Mouse (Mus musculus): ENCODE results near the gene Pbx4. TPM values are rescaled to one million over a fixed set of nuclear protein-coding genes. Genes with fewer than 3 reads are reported as not detected.
A peak's percentile ranks its signal among the peaks of the same experiment; 100 is the strongest.

The Pbx4 gene
- total and polyA plus RNA-seq, 2 experiments from 2014 or later: 38.8 to 92.8 TPM

GRCm38 (mm10) chr8:69912478-69913074 lies 80.3 kb downstream of the Pbx4 start:
- no peaks in the 10 kb centered on the region for H3K4me1 ChIP-seq (ENCODE audit: insufficient read depth)
- TF ChIP-seq CTCF (IDR thresholded peaks at IDR 0.05; ENCODE audit: low read depth): no peak
- H3K27me3 ChIP-seq (ENCODE audit: insufficient read depth, low read length): no peaks in the 10 kb centered on the region
- peaks cover 71% of the 10 kb centered on the region for H3K36me3 ChIP-seq (ENCODE audit: insufficient read depth)
- H3K9ac ChIP-seq: no peak overlapping the region
- H3K4me3 ChIP-seq (ENCODE audit: low read depth, low read length): no peak overlapping the region
- DNase-seq (no peak), ATAC-seq (peak; percentile 19; the same call in 1 of the 2 replicates)
- no peak overlapping the region for H3K27ac ChIP-seq (ENCODE audit: low read depth, low read length)
- H3K4me2 ChIP-seq (ENCODE audit: low read depth): no peak overlapping the region
- H3K9me3 ChIP-seq (ENCODE audit: low read length): no peaks in the 10 kb centered on the region
- WGBS: 85% methylated on average over 12 of the region's 12 CpGs

DNA sequence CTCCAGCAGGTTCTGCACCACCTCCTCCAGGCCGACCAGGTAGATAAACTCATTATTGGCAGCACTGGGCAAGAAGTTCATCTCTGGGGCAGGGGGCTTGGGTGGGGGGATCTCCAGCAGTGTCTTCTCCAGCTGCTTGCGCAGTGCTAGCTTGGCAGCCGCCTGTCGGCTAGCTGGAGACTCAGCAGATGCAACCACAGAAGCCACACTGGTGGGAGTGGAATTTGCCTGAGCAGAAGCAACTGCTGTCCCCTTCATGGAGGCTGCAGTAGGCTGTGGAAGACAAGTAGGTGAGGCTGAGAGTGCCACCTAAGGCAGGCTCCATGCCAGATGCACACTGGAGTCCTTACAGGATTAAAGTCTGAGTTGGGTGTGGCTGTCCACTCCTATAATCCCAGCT lies 82.2 kb downstream of the Pbx4 start:
- WGBS: 86% methylated on average over 4 of the region's 4 CpGs

DNA sequence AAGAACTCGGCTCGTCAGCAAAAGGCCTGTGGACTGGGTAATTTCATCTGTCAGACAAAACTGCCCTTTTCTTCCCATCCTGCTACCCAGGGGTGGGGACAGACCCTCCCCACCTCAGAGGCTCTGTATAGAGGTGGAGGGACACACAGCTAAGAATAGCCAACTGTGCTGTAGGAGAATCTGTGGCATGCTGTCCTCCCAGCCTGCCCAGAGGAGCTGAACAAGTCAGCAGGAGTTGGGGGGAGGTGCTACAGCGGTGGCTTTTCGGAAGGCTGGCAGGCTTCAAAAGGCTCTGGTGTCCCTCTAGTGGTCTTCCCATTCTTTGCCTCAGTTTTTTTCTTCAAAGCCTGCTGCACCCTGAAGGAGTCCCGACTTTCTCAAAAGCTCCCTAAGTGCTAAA lies 83.5 kb downstream of the Pbx4 start:
- peak; percentile 26; the same call in 1 of the 2 replicates for ATAC-seq
- Histone ChIP-seq H3K4me2 (ENCODE audit: low read depth) (no peak overlapping the region), H3K9me3 (ENCODE audit: low read length) (no peaks in the 10 kb centered on the region), H3K27ac (ENCODE audit: low read depth, low read length) (no peak overlapping the region), H3K27me3 (ENCODE audit: insufficient read depth, low read length) (no peaks in the 10 kb centered on the region), H3K36me3 (ENCODE audit: insufficient read depth) (peaks cover 53% of the 10 kb centered on the region), H3K9ac (0 out of 2 replicates have a peak overlapping the region, but pooled peaks have one; percentile 10), H3K4me3 (ENCODE audit: low read depth, low read length) (no peak overlapping the region), H3K4me1 (ENCODE audit: insufficient read depth) (peaks cover 4% of the 10 kb centered on the region)
- DNase-seq: peak; percentile 45
- TF ChIP-seq CTCF (IDR thresholded peaks at IDR 0.05; ENCODE audit: low read depth): peak; percentile 52
- WGBS: 42% methylated on average over 5 of the region's 5 CpGs

More for the DNA sequence above, 82.2 kb downstream of the Pbx4 start:
- no peak overlapping the region for H3K9ac ChIP-seq
- ATAC-seq (no peak), DNase-seq (no peak)
- H3K27me3 ChIP-seq (ENCODE audit: insufficient read depth, low read length): no peaks in the 10 kb centered on the region
- no peak overlapping the region for H3K4me3 ChIP-seq (ENCODE audit: low read depth, low read length)
- peaks cover 65% of the 10 kb centered on the region for H3K36me3 ChIP-seq (ENCODE audit: insufficient read depth)
- H3K4me1 ChIP-seq (ENCODE audit: insufficient read depth): no peaks in the 10 kb centered on the region
- no peaks in the 10 kb centered on the region for H3K9me3 ChIP-seq (ENCODE audit: low read length)
- no peak overlapping the region for H3K27ac ChIP-seq (ENCODE audit: low read depth, low read length)
- no peak overlapping the region for H3K4me2 ChIP-seq (ENCODE audit: low read depth)
- TF ChIP-seq CTCF (IDR thresholded peaks at IDR 0.05; ENCODE audit: low read depth): no peak

DNA sequence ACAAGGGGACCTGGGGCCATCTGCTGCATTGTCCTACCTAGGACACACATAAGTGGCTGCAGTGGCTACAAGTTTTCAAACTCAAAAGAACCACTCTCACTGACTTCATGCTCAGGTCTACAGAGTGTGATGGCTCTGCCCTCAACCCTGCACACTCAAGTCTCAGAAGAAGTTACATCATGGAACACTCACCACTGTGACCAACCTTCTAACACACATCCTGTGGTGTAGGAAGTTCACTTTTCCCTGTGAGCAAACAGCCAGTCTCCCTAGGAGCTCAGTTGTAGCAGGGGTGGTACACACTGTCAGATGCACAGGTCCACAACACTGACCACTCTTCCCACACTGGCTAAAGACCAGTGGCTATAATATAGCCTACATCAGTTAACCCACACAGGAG lies 86.2 kb downstream of the Pbx4 start:
- peaks cover 6% of the 10 kb centered on the region for H3K4me1 ChIP-seq (ENCODE audit: insufficient read depth)
- H3K9ac ChIP-seq: no peak overlapping the region
- no peak overlapping the region for H3K4me3 ChIP-seq (ENCODE audit: low read depth, low read length)
- H3K4me2 ChIP-seq (ENCODE audit: low read depth): no peak overlapping the region
- H3K27me3 ChIP-seq (ENCODE audit: insufficient read depth, low read length): no peaks in the 10 kb centered on the region
- ATAC-seq (no peak), DNase-seq (no peak)
- H3K9me3 ChIP-seq (ENCODE audit: low read length): no peaks in the 10 kb centered on the region
- H3K36me3 ChIP-seq (ENCODE audit: insufficient read depth): peaks cover 31% of the 10 kb centered on the region
- no peak for TF ChIP-seq CTCF (IDR thresholded peaks at IDR 0.05; ENCODE audit: low read depth)
- H3K27ac ChIP-seq (ENCODE audit: low read depth, low read length): no peak overlapping the region

GRCm38 (mm10) chr8:69919010-69919409 lies 86.7 kb downstream of the Pbx4 start:
- Histone ChIP-seq H3K9ac (no peak overlapping the region), H3K27ac (ENCODE audit: low read depth, low read length) (no peak overlapping the region), H3K4me1 (ENCODE audit: insufficient read depth) (peaks cover 6% of the 10 kb centered on the region), H3K4me3 (ENCODE audit: low read depth, low read length) (no peak overlapping the region), H3K36me3 (ENCODE audit: insufficient read depth) (peaks cover 26% of the 10 kb centered on the region), H3K4me2 (ENCODE audit: low read depth) (no peak overlapping the region), H3K9me3 (ENCODE audit: low read length) (no peaks in the 10 kb centered on the region), H3K27me3 (ENCODE audit: insufficient read depth, low read length) (no peaks in the 10 kb centered on the region)
- TF ChIP-seq CTCF (IDR thresholded peaks at IDR 0.05; ENCODE audit: low read depth): peak; percentile 97
- peak; percentile 75 for ATAC-seq
- peak; percentile 92 for DNase-seq
- WGBS: 62% methylated on average over 1 of the region's 1 CpGs

DNA sequence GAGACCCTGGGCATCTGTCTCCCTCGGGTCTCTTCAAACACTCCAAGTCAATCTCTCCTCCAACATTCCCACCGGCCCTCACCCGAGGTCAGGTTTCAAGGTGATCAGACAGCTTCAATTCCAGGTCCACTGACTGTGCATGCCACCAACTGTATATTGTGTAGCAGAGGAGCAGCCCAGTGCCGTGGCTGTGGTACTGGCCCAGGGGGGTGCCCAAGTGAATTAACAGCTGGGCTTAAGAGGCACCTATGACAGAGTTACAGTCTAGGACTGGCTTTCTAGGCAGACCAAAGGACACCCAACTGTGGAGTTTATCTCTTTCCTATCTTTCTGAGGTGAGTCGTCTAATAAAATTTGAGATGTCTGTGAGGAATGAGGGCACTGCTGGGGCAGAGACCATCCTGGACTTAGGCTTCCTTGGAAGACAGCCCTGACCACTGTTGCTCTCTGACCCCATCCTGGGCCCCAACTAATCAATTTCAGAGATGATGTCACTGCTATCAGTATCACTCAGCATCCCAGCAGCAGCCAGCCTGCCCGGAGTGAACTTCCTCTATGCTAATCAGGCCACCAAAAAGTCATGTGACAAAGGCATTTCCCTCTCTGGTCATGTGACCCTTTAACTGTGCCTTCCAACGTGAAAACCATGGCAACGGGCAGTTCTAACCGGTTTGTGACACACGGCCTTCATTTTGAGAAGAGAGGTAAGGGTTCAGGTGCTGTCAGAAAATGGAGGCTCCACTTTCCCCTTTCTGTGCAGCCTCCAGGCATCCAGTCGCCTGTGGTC lies 87.8 kb downstream of the Pbx4 start:
- peaks cover 6% of the 10 kb centered on the region for H3K4me1 ChIP-seq (ENCODE audit: insufficient read depth)
- TF ChIP-seq CTCF (IDR thresholded peaks at IDR 0.05; ENCODE audit: low read depth): no peak
- H3K9ac ChIP-seq: peak overlapping the region; percentile 35; the same call in 1 of the 2 replicates
- peak overlapping the region; percentile 80 for H3K27ac ChIP-seq (ENCODE audit: low read depth, low read length)
- no peak overlapping the region for H3K4me3 ChIP-seq (ENCODE audit: low read depth, low read length)
- no peaks in the 10 kb centered on the region for H3K27me3 ChIP-seq (ENCODE audit: insufficient read depth, low read length)
- peak overlapping the region; percentile 13; the same call in 1 of the 2 replicates for H3K4me2 ChIP-seq (ENCODE audit: low read depth)
- H3K36me3 ChIP-seq (ENCODE audit: insufficient read depth): peaks cover 17% of the 10 kb centered on the region
- DNase-seq (peak; percentile 71), ATAC-seq (peak; percentile 81)
- no peaks in the 10 kb centered on the region for H3K9me3 ChIP-seq (ENCODE audit: low read length)
- WGBS: 44% methylated on average over 11 of the region's 11 CpGs

DNA sequence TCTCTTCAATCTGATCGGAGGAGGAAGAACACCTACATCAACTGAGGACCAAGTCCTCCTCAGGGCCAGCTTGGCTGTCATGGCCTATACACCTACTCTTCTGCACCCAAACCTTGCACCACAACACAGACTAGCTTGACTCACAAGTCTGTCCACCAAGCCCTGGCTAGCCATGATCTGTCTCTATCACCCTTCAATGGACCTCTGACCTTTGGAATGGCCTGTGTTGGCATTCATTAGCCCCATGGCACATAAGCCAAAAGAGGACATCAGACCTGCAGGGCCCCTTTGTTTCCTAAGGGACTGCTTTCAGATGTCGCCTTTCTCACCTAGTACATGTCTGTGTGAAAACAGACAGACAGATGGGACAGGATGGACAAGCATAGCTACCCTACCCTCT lies 88.8 kb downstream of the Pbx4 start:
- H3K36me3 ChIP-seq (ENCODE audit: insufficient read depth): peaks cover 10% of the 10 kb centered on the region
- peak overlapping the region; percentile 80 for H3K27ac ChIP-seq (ENCODE audit: low read depth, low read length)
- no peak overlapping the region; the same call in 1 of the 2 replicates for H3K9ac ChIP-seq
- no peak overlapping the region for H3K4me3 ChIP-seq (ENCODE audit: low read depth, low read length)
- no peaks in the 10 kb centered on the region for H3K9me3 ChIP-seq (ENCODE audit: low read length)
- DNase-seq (no peak), ATAC-seq (no peak)
- TF ChIP-seq CTCF (IDR thresholded peaks at IDR 0.05; ENCODE audit: low read depth): no peak
- H3K27me3 ChIP-seq (ENCODE audit: insufficient read depth, low read length): no peaks in the 10 kb centered on the region
- peaks cover 6% of the 10 kb centered on the region for H3K4me1 ChIP-seq (ENCODE audit: insufficient read depth)
- no peak overlapping the region for H3K4me2 ChIP-seq (ENCODE audit: low read depth)
- 81% methylated on average over 2 of the region's 2 CpGs for WGBS

Other genes starting within 250 kb of the Pbx4 start
- 26.9 and 38.0 TPM in 2 replicates for gene Zfp868, start 206.9 kb upstream of the Pbx4 start, total RNA-seq (2014; rRNA removed)
- 21.4 and 23.9 TPM in 2 replicates for gene Zfp868, start 206.9 kb upstream of the Pbx4 start, polyA plus RNA-seq (2015; fragmentation: Nextera tagmentation; extraction: Ambion mirVana)
- 4.9 and 5.1 TPM in 2 replicates for gene Zfp964, start 178.0 kb upstream of the Pbx4 start, total RNA-seq (2014; rRNA removed)
- 0.64 and 0.92 TPM in 2 replicates for gene Zfp964, start 178.0 kb upstream of the Pbx4 start, polyA plus RNA-seq (2015; fragmentation: Nextera tagmentation; extraction: Ambion mirVana)
- gene Zfp869, start 121.8 kb upstream of the Pbx4 start, total RNA-seq (2014; rRNA removed): 24.5 and 34.1 TPM in 2 replicates
- gene Zfp869, start 121.8 kb upstream of the Pbx4 start, polyA plus RNA-seq (2015; fragmentation: Nextera tagmentation; extraction: Ambion mirVana): 18.8 and 19.2 TPM in 2 replicates
- gene Zfp963, start 82.5 kb upstream of the Pbx4 start, total RNA-seq (2014; rRNA removed): 5.0 TPM in 2 replicates
- 3.7 and 4.5 TPM in 2 replicates for gene Zfp963, start 82.5 kb upstream of the Pbx4 start, polyA plus RNA-seq (2015; fragmentation: Nextera tagmentation; extraction: Ambion mirVana)
- gene Gm20422, start 57.6 kb upstream of the Pbx4 start, total RNA-seq (2014; rRNA removed): 0.23 and 3.5 TPM in 2 replicates
- gene Gm20422, start 57.6 kb upstream of the Pbx4 start, polyA plus RNA-seq (2015; fragmentation: Nextera tagmentation; extraction: Ambion mirVana): 0.33 and 1.2 TPM in 2 replicates
- 61.0 and 74.4 TPM in 2 replicates for gene Atp13a1, start 41.3 kb upstream of the Pbx4 start, total RNA-seq (2014; rRNA removed)
- 37.3 and 39.6 TPM in 2 replicates for gene Atp13a1, start 41.3 kb upstream of the Pbx4 start, polyA plus RNA-seq (2015; fragmentation: Nextera tagmentation; extraction: Ambion mirVana)
- gene Zfp866, start 41.3 kb upstream of the Pbx4 start, total RNA-seq (2014; rRNA removed): 47.5 and 59.2 TPM in 2 replicates
- gene Zfp866, start 41.3 kb upstream of the Pbx4 start, polyA plus RNA-seq (2015; fragmentation: Nextera tagmentation; extraction: Ambion mirVana): 10.7 and 16.6 TPM in 2 replicates
- 47.4 and 47.6 TPM in 2 replicates for gene Gmip, start 23.8 kb upstream of the Pbx4 start, total RNA-seq (2014; rRNA removed)
- 33.2 and 35.0 TPM in 2 replicates for gene Gmip, start 23.8 kb upstream of the Pbx4 start, polyA plus RNA-seq (2015; fragmentation: Nextera tagmentation; extraction: Ambion mirVana)
- gene Lpar2, start 10.1 kb upstream of the Pbx4 start, total RNA-seq (2014; rRNA removed): 5.6 and 6.1 TPM in 2 replicates
- 0.38 and 0.45 TPM in 2 replicates for gene Lpar2, start 10.1 kb upstream of the Pbx4 start, polyA plus RNA-seq (2015; fragmentation: Nextera tagmentation; extraction: Ambion mirVana)
- gene Cilp2, start 55.2 kb downstream of the Pbx4 start, total RNA-seq (2014; rRNA removed): 13.5 and 13.8 TPM in 2 replicates
- gene Cilp2, start 55.2 kb downstream of the Pbx4 start, polyA plus RNA-seq (2015; fragmentation: Nextera tagmentation; extraction: Ambion mirVana): 9.5 and 10.1 TPM in 2 replicates
- 0.95 TPM in 1 of 2 replicates, not detected in the other for gene Tssk6, start 69.7 kb downstream of the Pbx4 start, total RNA-seq (2014; rRNA removed)
- gene Tssk6, start 69.7 kb downstream of the Pbx4 start, polyA plus RNA-seq (2015; fragmentation: Nextera tagmentation; extraction: Ambion mirVana): 2.9 and 4.1 TPM in 2 replicates
- gene Ndufa13, start 70.1 kb downstream of the Pbx4 start, total RNA-seq (2014; rRNA removed): 90.7 and 130 TPM in 2 replicates
- 209 and 263 TPM in 2 replicates for gene Ndufa13, start 70.1 kb downstream of the Pbx4 start, polyA plus RNA-seq (2015; fragmentation: Nextera tagmentation; extraction: Ambion mirVana)
- 8.9 and 15.0 TPM in 2 replicates for gene Yjefn3, start 70.2 kb downstream of the Pbx4 start, total RNA-seq (2014; rRNA removed)
- gene Yjefn3, start 70.2 kb downstream of the Pbx4 start, polyA plus RNA-seq (2015; fragmentation: Nextera tagmentation; extraction: Ambion mirVana): 15.3 and 16.5 TPM in 2 replicates
- 22.9 and 27.8 TPM in 2 replicates for gene Gatad2a, start 163.9 kb downstream of the Pbx4 start, total RNA-seq (2014; rRNA removed)
- 21.7 and 24.9 TPM in 2 replicates for gene Gatad2a, start 163.9 kb downstream of the Pbx4 start, polyA plus RNA-seq (2015; fragmentation: Nextera tagmentation; extraction: Ambion mirVana)
- gene Mau2, start 210.2 kb downstream of the Pbx4 start, total RNA-seq (2014; rRNA removed): 137 and 142 TPM in 2 replicates
- gene Mau2, start 210.2 kb downstream of the Pbx4 start, polyA plus RNA-seq (2015; fragmentation: Nextera tagmentation; extraction: Ambion mirVana): 46.6 and 56.2 TPM in 2 replicates
- 19.9 and 20.9 TPM in 2 replicates for gene Sugp1, start 210.3 kb downstream of the Pbx4 start, total RNA-seq (2014; rRNA removed)
- gene Sugp1, start 210.3 kb downstream of the Pbx4 start, polyA plus RNA-seq (2015; fragmentation: Nextera tagmentation; extraction: Ambion mirVana): 41.8 and 46.1 TPM in 2 replicates
- gene Tm6sf2, start 240.4 kb downstream of the Pbx4 start, total RNA-seq (2014; rRNA removed): 0.92 and 3.0 TPM in 2 replicates
- gene Tm6sf2, start 240.4 kb downstream of the Pbx4 start, polyA plus RNA-seq (2015; fragmentation: Nextera tagmentation; extraction: Ambion mirVana): 0.18 and 0.56 TPM in 2 replicates

Data from forebrain, postnatal 0 days (tissue).